Mouse (Mus musculus) retina, embryonic 14.5 days (tissue): ENCODE data around the gene Csdc2.

Experiments used
- DNase-seq: peaks from one replicate; pipeline ENCODE4 v3.0.0-alpha.2; 2015; ENCODE audit warnings: low spot score

Csdc2 gene

GRCm38 (mm10) chr15:81993992-81994391 is 57.4 kb downstream of the Csdc2 start:
- no peak for DNase-seq
